Mouse (Mus musculus) right cerebral cortex, adult 2 months (tissue): ENCODE data around the gene Ythdf2.
"Not testable (repeated sequence)": the region's sequence is repeated elsewhere in the genome, so short reads cannot be mapped to it uniquely, and the experiment has no call there.

ENCODE experiments used
- DNase-seq, 2 experiments: peaks; one replicate each; pipeline ENCODE4 v3.0.0; 2021 to 2022; ENCODE audit warnings: low spot score in 2 of 2

Ythdf2 gene

GRCm38 (mm10) chr4:132211953-132212734 is at the start of gene Ythdf2:
Gene Ythdf2 (minus strand): TSS chr4:132212303.
- DNase-seq = peak; percentile 96 to 97

- DNase-seq = no peak
Measured at GRCm38 (mm10) chr4:132260404-132261379, 48.6 kb upstream of the Ythdf2 start.

GRCm38 (mm10) chr4:132259248-132259647 is 47.1 kb upstream of the Ythdf2 start:
- DNase-seq = no peak

GRCm38 (mm10) chr4:132256384-132256783 is 44.3 kb upstream of the Ythdf2 start:
- DNase-seq = no peak

GRCm38 (mm10) chr4:132254986-132255385 is 42.9 kb upstream of the Ythdf2 start:
- DNase-seq = no peak

- no peak for DNase-seq
Measured at GRCm38 (mm10) chr4:132253622-132254021, 41.5 kb upstream of the Ythdf2 start.

- DNase-seq = no peak
Measured at GRCm38 (mm10) chr4:132253128-132253527, 41.0 kb upstream of the Ythdf2 start.

- DNase-seq = no peak
Measured at GRCm38 (mm10) chr4:132251596-132251995, 39.5 kb upstream of the Ythdf2 start.

GRCm38 (mm10) chr4:132247451-132247997 is 35.4 kb upstream of the Ythdf2 start:
- no peak for DNase-seq

GRCm38 (mm10) chr4:132245643-132246042 is 33.5 kb upstream of the Ythdf2 start:
- no peak for DNase-seq

- DNase-seq = no peak
Measured at GRCm38 (mm10) chr4:132241208-132241607, 29.1 kb upstream of the Ythdf2 start.

- no peak for DNase-seq
Measured at GRCm38 (mm10) chr4:132240367-132240766, 28.3 kb upstream of the Ythdf2 start.

- no peak for DNase-seq
Measured at GRCm38 (mm10) chr4:132238356-132238755, 26.3 kb upstream of the Ythdf2 start.

GRCm38 (mm10) chr4:132234710-132235109 is 22.6 kb upstream of the Ythdf2 start:
- no peak for DNase-seq

- DNase-seq = no peak
Measured at GRCm38 (mm10) chr4:132230422-132230821, 18.3 kb upstream of the Ythdf2 start.

- not testable (repeated sequence) for DNase-seq
Measured at GRCm38 (mm10) chr4:132222001-132222400, 9.9 kb upstream of the Ythdf2 start.

- DNase-seq = not testable (repeated sequence)
Measured at GRCm38 (mm10) chr4:132218439-132218838, 6.3 kb upstream of the Ythdf2 start.

GRCm38 (mm10) chr4:132217781-132218180 is 5.7 kb upstream of the Ythdf2 start:
- no peak for DNase-seq

GRCm38 (mm10) chr4:132216602-132217001 is 4.5 kb upstream of the Ythdf2 start:
- no peak for DNase-seq

GRCm38 (mm10) chr4:132214847-132215246 is 2.7 kb upstream of the Ythdf2 start:
- DNase-seq = no peak

- DNase-seq = peak in 1 of 2 experiments; percentile 10
Measured at GRCm38 (mm10) chr4:132211091-132211942, 786 bp downstream of the Ythdf2 start.
